Mouse (Mus musculus) testis, postnatal 14 days (tissue): ENCODE data around the gene Ankrd42.

ENCODE experiments used
- DNase-seq: peaks from one replicate; pipeline ENCODE4 v3.0.0; 2021; ENCODE audit warnings: low spot score

Ankrd42 gene

GRCm38 (mm10) chr7:92566775-92567174, 70.2 kb downstream of the Ankrd42 start:
- no peak for DNase-seq

- DNase-seq = peak; percentile 91
Observed at GRCm38 (mm10) chr7:92560986-92561876, 75.7 kb downstream of the Ankrd42 start, which contains the start of gene Ccdc90b. TSS of gene Ccdc90b (plus strand) at chr7:92561149.

GRCm38 (mm10) chr7:92558744-92559143, 78.2 kb downstream of the Ankrd42 start:
- DNase-seq = no peak

- DNase-seq = no peak
Observed at GRCm38 (mm10) chr7:92550990-92551392, 86.0 kb downstream of the Ankrd42 start.

GRCm38 (mm10) chr7:92550248-92550989, 86.5 kb downstream of the Ankrd42 start:
- no peak for DNase-seq

GRCm38 (mm10) chr7:92546763-92547162, 90.2 kb downstream of the Ankrd42 start:
- no peak for DNase-seq

- DNase-seq = no peak
Observed at GRCm38 (mm10) chr7:92532351-92533036, 104.4 kb downstream of the Ankrd42 start.
